Mouse (Mus musculus): ENCODE data around the gene Invs.

DNA sequence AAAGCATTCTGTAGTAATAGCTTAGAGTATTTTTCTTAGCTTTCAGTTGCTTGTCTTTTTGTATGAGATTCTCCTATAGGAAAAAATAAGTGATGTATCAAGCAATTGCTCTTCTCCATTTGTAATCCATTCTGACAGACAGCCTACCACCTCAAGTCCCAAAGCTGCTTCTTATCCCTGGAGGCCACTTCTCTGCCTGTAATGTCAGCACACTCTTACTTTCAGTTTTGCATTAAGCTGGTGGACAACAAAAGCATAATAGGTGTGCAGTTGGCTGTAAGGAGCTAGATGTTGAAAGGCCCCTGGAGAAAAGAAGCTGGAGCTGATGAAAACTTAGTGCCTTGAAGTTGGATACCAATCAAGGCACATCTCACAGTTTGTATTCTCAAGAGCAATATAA, 26.3 kb upstream of the Invs start:
- TF ChIP-seq POLR2A (IDR thresholded peaks at IDR 0.05; ENCODE audit: borderline replicate concordance, low read depth, low read length) (no peak), CTCF (IDR thresholded peaks at IDR 0.05; ENCODE audit: low read depth, low read length) (no peak)
